Mouse (Mus musculus) kidney, adult 2 months (tissue): ENCODE measurements around the gene Dffa. TPM values are rescaled to one million over a fixed set of nuclear protein-coding genes. Genes with fewer than 3 reads are reported as not detected.
"Not testable (repeated sequence)": the region's sequence is repeated elsewhere in the genome, so short reads cannot be mapped to it uniquely, and the experiment has no call there.

ENCODE experiments used
- DNase-seq: peaks from one replicate; pipeline ENCODE4 v3.0.0; 2021
- H3K27ac ChIP-seq: fragments of 200-500 bp; 2 replicates; pipeline ENCODE4 v1.5.1; 2012; ENCODE audit warnings: low read depth, low read length, control low read depth, inconsistent platforms; ENCODE audit not compliant: insufficient read depth
- H3K27me3 ChIP-seq: fragments of 200-500 bp; replicated peaks from 2 replicates; pipeline ENCODE4 v1.6.1; 2012; ENCODE audit warnings: mild to moderate bottlenecking, moderate library complexity, low read length, inconsistent platforms; ENCODE audit not compliant: control insufficient read depth, insufficient read depth
- H3K36me3 ChIP-seq: fragments of 200-500 bp; 2 replicates; pipeline ENCODE4 v1.6.1; 2012; ENCODE audit warnings: mild to moderate bottlenecking, moderate library complexity, low read length, inconsistent platforms; ENCODE audit not compliant: control insufficient read depth, insufficient read depth
- H3K4me1 ChIP-seq: fragments of 200-500 bp; 2 replicates; pipeline ENCODE4 v1.6.1; 2011; ENCODE audit warnings: low read length; ENCODE audit not compliant: control insufficient read depth, insufficient read depth
- H3K4me3 ChIP-seq: fragments of 200-500 bp; 2 replicates; pipeline ENCODE4 v1.5.1; 2011; ENCODE audit warnings: mild to moderate bottlenecking, low read depth, low read length, control low read depth; ENCODE audit not compliant: insufficient read depth
- CTCF ChIP-seq: fragments of 200-500 bp; conservative IDR thresholded peaks from 2 replicates; pipeline ENCODE4 v1.5.1; 2011; ENCODE audit warnings: low read depth, mild to moderate bottlenecking, control low read depth, low read length, moderate library complexity, mixed read lengths; ENCODE audit not compliant: insufficient read depth, insufficient read length
- POLR2A ChIP-seq: fragments of 200-500 bp; IDR thresholded peaks from one replicate; pipeline ENCODE4 v1.6.1; 2011; ENCODE audit warnings: low read depth, low read length, control low read depth
- WGBS: fragments of 180-500 bp; shearing (Covaris S2); methylation state at CpG from one replicate; pipeline ENCODE4 v1.1.7; 2018; 5-methylcytosine and 5-hydroxymethylcytosine counted together
- polyA plus RNA-seq: library from polyadenylated mRNA; depleted of rRNA; stranded (reverse); fragments of >200 nt; gene quantifications from 2 replicates; pipeline ENCODE4 v1.2.3, GENCODE M21; 2012

Gene Dffa
- polyA plus RNA-seq, 1 experiment = 20.8 TPM

DNA sequence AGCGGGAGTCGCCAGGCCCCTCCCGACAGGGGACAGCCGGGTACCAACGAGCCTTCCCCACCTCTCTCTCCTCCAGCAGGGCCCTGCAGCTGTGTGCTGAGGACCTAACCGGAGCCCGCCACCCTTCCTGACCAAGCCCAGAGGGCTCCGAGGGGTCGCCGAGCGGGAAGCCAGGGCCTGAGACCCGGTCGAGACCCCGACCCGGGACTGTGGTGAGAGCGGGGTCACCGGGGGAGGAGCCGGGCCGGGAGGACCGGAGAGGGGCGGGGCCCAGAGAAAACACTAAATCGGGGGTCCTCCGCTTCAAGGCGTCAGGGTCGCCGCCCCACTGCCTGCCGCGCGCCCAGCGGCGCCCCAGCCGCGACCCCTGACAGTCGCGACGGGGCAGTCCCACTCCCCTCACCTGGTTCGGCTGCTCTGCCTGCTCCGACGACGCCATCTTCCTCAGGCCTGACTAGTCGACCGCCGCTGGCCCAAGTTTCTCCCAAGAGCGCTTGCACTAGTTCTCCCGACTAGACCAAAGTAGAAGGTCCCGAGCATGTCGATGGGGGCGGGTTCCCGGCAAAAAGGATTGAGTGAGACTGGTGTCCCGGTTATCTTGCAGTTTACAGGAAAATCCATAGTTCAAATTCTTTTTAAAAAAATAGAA, 4.5 kb upstream of the Dffa start, which contains the start of gene Pex14:
TSS of gene Pex14 (minus strand) at position 508 of the 649 bp plus-strand sequence.
- no peaks in the 10 kb centered on the region for H3K36me3 ChIP-seq
- peaks cover 8% of the 10 kb centered on the region; the same call in 1 of the 2 replicates for H3K4me1 ChIP-seq
- peak within 1 kb of the TSS; percentile 92 for H3K4me3 ChIP-seq
- under 1% methylated on average over 49 of the region's 50 CpGs for WGBS
- H3K27me3 ChIP-seq = no peaks in the 10 kb centered on the region
- H3K27ac ChIP-seq = peak within 1 kb of the TSS; percentile 64
- TF ChIP-seq POLR2A = peak; percentile 54
- no peak for TF ChIP-seq CTCF
- peak; percentile 95 for DNase-seq

DNA sequence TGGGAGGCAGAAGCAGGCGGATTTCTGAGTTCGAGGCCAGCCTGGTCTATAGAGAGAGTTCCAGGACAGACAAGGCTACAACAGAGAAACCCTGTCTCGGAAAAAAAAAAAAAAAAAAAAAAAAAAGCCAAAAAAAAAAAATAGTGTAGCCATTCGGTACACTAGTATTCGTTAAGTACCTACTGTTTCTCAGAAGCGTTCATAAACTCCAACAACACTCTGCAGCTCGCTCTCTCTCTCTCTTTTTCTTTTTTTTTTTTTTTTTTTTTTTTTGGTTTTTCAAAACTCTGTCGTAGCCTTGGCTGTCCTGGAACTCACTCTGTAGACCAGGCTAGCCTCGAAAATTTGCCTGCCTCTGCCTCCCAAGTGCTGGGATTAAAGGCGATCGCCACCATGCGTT, 3.5 kb upstream of the Dffa start:
- H3K4me3 ChIP-seq, H3K27me3 ChIP-seq, H3K36me3 ChIP-seq, DNase-seq, H3K27ac ChIP-seq: not testable (repeated sequence)
- WGBS = 90% methylated on average over 12 of the region's 12 CpGs
- H3K4me1 ChIP-seq = peaks cover 13% of the 10 kb centered on the region; the same call in 1 of the 2 replicates

DNA sequence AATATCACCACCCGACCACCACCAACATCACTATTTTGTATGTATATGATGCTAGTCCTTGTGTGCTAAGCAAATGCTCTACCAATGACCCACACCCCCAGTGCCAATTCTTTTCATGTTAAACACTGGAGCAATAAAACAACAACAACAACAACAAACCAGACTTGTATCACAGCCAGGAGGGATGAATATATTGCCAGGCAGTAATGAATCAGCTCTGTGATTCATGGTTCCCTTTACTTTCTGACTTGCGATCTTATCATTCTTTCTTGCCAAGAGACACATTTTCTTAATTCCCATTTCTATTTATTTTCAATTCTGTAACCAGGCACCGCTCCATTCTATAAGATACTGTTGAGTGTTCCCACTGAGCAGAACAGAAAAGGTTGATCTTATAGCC, 2.5 kb upstream of the Dffa start:
- DNase-seq = no peak
- H3K4me3 ChIP-seq = no peak overlapping the region
- WGBS = 79% methylated on average over 3 of the region's 3 CpGs
- no peak overlapping the region for H3K27ac ChIP-seq
- peaks cover 8% of the 10 kb centered on the region; the same call in 1 of the 2 replicates for H3K4me1 ChIP-seq
- no peaks in the 10 kb centered on the region for H3K27me3 ChIP-seq
- TF ChIP-seq CTCF = no peak
- no peak for TF ChIP-seq POLR2A
- H3K36me3 ChIP-seq = no peaks in the 10 kb centered on the region

DNA sequence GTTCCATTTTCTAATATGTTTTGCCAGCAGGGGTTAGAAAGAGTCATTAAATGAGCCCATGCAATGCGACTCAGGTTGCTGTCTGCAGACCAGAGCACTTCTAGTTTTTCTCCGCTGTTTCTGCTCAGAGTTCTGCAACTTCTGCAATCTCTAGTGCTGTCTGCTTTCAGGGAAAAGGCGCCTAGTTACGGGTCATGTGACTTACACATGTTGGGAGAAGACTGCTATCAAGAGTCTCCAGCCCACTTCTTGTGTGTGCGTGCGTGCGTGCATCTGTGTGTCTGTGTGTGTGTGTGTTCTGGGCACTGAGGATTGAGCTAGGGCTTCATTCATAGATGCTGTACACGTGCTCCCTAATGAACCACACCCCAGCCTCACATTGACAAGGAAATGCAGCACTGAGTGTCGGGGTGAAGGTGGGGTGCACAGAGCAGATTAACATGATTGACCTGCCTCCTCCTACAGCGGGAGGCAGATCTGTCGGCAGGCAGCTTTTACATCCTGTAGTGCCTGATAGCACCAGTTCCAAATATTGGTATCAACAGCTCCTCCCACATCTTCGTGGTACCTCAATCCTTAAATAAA, 16.1 kb downstream of the Dffa start:
- WGBS = 87% methylated on average over 12 of the region's 12 CpGs

DNA sequence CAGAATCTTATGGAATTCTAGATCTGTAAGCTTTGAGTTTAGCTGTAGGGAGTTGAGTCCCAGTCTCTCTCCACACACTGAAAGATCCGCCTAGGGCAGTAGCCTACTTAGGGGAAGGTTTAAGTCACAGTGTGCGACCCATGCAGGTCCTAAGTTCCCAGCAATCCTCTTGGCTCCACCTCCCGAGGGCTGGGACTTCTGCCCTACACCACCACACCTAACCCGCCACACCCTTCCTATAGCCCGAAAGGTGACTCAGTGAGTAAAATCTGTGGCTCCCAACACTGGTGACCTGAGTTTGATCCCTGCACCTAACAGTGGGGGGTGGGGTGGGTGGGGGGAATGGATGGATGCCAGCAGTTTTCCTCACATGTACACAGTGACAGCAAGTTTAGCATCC, 19.5 kb downstream of the Dffa start:
- H3K27me3 ChIP-seq = no peaks in the 10 kb centered on the region
- TF ChIP-seq CTCF (no peak), POLR2A (no peak)
- 74% methylated on average over 5 of the region's 5 CpGs for WGBS
- H3K36me3 ChIP-seq = no peaks in the 10 kb centered on the region
- H3K4me1 ChIP-seq = no peaks in the 10 kb centered on the region
- H3K4me3 ChIP-seq = no peak overlapping the region
- DNase-seq = no peak
- H3K27ac ChIP-seq = no peak overlapping the region

More for the DNA sequence above, 16.1 kb downstream of the Dffa start:
- DNase-seq, H3K27me3 ChIP-seq, H3K36me3 ChIP-seq, H3K4me3 ChIP-seq, H3K4me1 ChIP-seq, H3K27ac ChIP-seq: not testable (repeated sequence)

DNA sequence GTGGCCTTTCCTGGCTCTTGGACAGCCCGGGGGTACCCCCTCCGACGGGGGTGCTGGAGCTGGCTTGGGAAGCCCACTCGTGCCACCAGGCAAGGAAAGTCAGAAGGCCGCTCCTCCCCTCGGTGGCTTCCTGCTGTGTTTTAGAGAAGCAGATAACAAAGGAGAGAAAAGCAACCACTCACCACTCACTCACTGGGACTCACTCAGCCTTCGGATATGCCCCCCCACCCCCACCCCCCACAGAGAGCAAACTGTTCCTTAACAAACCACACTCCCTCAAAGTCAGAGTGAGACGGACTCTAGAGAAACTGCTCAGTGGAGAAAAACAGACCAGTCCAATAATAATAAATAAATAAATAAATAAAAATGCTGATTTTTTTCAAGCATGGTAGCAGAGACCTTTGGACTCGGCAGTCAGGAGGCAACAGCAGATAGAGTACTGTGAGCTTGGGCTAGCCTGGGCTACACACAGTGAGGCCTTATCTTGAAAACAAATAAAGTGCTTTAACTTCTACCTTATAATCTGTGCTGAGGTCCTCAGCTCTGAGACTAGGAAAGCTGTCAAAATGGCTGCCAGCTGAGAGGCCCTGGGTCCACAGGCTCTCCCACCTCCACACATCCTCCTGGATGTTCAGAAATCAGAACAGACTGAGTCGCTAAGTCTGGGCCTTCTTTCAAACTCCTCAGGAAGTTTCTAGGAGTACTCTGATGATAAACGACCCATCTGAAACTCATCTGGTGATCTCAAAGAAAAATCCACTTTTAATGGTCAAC, 21.6 kb downstream of the Dffa start:
- TF ChIP-seq CTCF (no peak), POLR2A (no peak)
- DNase-seq = no peak
- no peak overlapping the region for H3K4me3 ChIP-seq
- no peaks in the 10 kb centered on the region for H3K27me3 ChIP-seq
- no peak overlapping the region for H3K27ac ChIP-seq
- WGBS = 65% methylated on average over 11 of the region's 11 CpGs
- H3K36me3 ChIP-seq = no peaks in the 10 kb centered on the region
- H3K4me1 ChIP-seq = no peaks in the 10 kb centered on the region

DNA sequence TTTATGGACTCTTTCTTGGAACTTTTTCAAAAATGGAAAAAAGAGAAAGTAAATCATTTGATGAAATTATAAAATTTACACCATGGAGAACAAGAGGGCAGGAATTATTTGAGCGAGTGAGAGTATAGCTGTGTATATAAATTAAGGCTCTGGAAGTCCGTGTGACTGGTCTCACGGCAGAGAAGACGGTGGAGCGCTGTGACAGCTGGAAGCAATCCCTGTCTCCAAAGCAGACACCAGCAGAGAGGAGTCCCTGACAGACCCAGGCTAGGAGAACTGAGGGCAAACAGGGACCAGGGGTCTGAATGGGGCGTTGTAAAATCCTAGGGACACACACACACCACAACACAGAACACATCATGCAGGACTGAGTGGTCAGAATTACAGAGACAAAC, 22.2 kb downstream of the Dffa start:
- H3K4me3 ChIP-seq = no peak overlapping the region
- H3K36me3 ChIP-seq = no peaks in the 10 kb centered on the region
- no peak overlapping the region for H3K27ac ChIP-seq
- TF ChIP-seq CTCF (no peak), POLR2A (no peak)
- no peaks in the 10 kb centered on the region for H3K27me3 ChIP-seq
- DNase-seq = no peak
- H3K4me1 ChIP-seq = no peaks in the 10 kb centered on the region
- WGBS = 71% methylated on average over 6 of the region's 6 CpGs
